Mouse (Mus musculus) limb, embryonic 14.5 days (tissue): Measurements from ENCODE around the gene Fam120a. TPM values are rescaled to one million over a fixed set of nuclear protein-coding genes. Genes with fewer than 3 reads are reported as not detected.
A peak's percentile ranks its signal among the peaks of the same experiment; 100 is the strongest.

ENCODE experiments used
- ATAC-seq: fragments of 200-750 bp; cut with Nextera tagmentation; 2 replicates; pipeline ENCODE4 v1.8.0; 2017; ENCODE audit warnings: low read depth, moderate number of reproducible peaks, moderate TSS enrichment; ENCODE audit not compliant: low FRiP score
- DNase-seq: peaks from one replicate; pipeline ENCODE4 v3.0.0-alpha.2; 2015; ENCODE audit warnings: low spot score
- H3K27ac ChIP-seq: fragments of 300-500 bp; sonication (generic); replicated peaks from 2 replicates; pipeline ENCODE4 v1.5.1; 2014; ENCODE audit warnings: low read depth, mild to moderate bottlenecking, low read length, moderate library complexity, mixed read lengths
- H3K27me3 ChIP-seq: fragments of 300-500 bp; sonication (generic); 2 replicates; pipeline ENCODE4 v1.6.1; 2014; ENCODE audit warnings: low read length, mixed read lengths; ENCODE audit not compliant: control insufficient read depth, insufficient read depth
- H3K36me3 ChIP-seq: fragments of 300-500 bp; sonication (generic); 2 replicates; pipeline ENCODE4 v1.6.1; 2014; ENCODE audit warnings: mild to moderate bottlenecking, low read length, moderate library complexity, mixed read lengths; ENCODE audit not compliant: control insufficient read depth, insufficient read depth
- H3K4me1 ChIP-seq: fragments of 300-500 bp; sonication (generic); 2 replicates; pipeline ENCODE4 v1.6.1; 2014; ENCODE audit warnings: antibody characterized with exemption, low read length, mixed read lengths; ENCODE audit not compliant: control insufficient read depth, insufficient read depth
- H3K4me2 ChIP-seq: fragments of 300-500 bp; sonication (generic); replicated peaks from 2 replicates; pipeline ENCODE4 v1.6.1; 2014; ENCODE audit warnings: low read depth, mild to moderate bottlenecking, low read length, moderate library complexity; ENCODE audit not compliant: severe bottlenecking
- H3K4me3 ChIP-seq: fragments of 300-500 bp; sonication (generic); replicated peaks from 2 replicates; pipeline ENCODE4 v1.5.1; 2014; ENCODE audit warnings: low read length
- H3K9ac ChIP-seq: fragments of 300-500 bp; sonication (generic); 2 replicates; pipeline ENCODE4 v1.6.1; 2014; ENCODE audit warnings: mild to moderate bottlenecking, low read depth, low read length, moderate library complexity; ENCODE audit not compliant: severe bottlenecking
- H3K9me3 ChIP-seq: fragments of 300-500 bp; sonication (generic); 2 replicates; pipeline ENCODE4 v1.6.1; 2016; ENCODE audit warnings: low read length; ENCODE audit not compliant: control insufficient read depth
- POLR2A ChIP-seq: fragments of 200-500 bp; IDR thresholded peaks from 2 replicates; pipeline ENCODE4 v1.8.0; 2012; ENCODE audit warnings: inconsistent platforms, mild to moderate bottlenecking, moderate library complexity, borderline replicate concordance; ENCODE audit not compliant: insufficient read depth, insufficient read length; ENCODE audit errors: extremely low read depth
- WGBS: fragments of 180-500 bp; shearing (Covaris S2); extraction: QIAGEN DNeasy Blood & Tissue Kit; methylation state at CpG from one replicate; pipeline ENCODE4 v1.1.7; 2014; 5-methylcytosine and 5-hydroxymethylcytosine counted together
- polyA plus RNA-seq, 2 experiments: library from polyadenylated mRNA; depleted of rRNA in 1 of 2; stranded (reverse) in 1 of 2; unstranded in 1 of 2; fragments of >200 nt; fragmentation: Nextera tagmentation in 1 of 2; extraction: Ambion mirVana in 1 of 2; gene quantifications; 2 replicates each; pipeline versions ENCODE4 v1.2.1 to v1.2.3; 2012 to 2014

The Fam120a gene
- polyA plus RNA-seq, 2 experiments = 37.6 to 104 TPM

- no peak for DNase-seq
- Histone ChIP-seq H3K9me3 (no peaks in the 10 kb centered on the region), H3K36me3 (peaks cover 79% of the 10 kb centered on the region)
These were observed 77.4 kb downstream of the Fam120a start for GRCm38 (mm10) chr13:48890260-48890960.

GRCm38 (mm10) chr13:48878534-48878933 is 89.3 kb downstream of the Fam120a start:
- H3K4me3 ChIP-seq = peak overlapping the region; percentile 45
- H3K4me1 ChIP-seq = peaks cover 5% of the 10 kb centered on the region
- peaks cover 38% of the 10 kb centered on the region for H3K36me3 ChIP-seq
- ATAC-seq (peak; percentile 99), DNase-seq (peak; percentile 99)
- H3K27me3 ChIP-seq = no peaks in the 10 kb centered on the region
- no peaks in the 10 kb centered on the region for H3K9me3 ChIP-seq
- H3K9ac ChIP-seq = peak overlapping the region; percentile 76
- peak overlapping the region; percentile 86 for H3K27ac ChIP-seq
- H3K4me2 ChIP-seq = peak overlapping the region; percentile 76
- TF ChIP-seq POLR2A = peak; percentile 97
- under 1% methylated on average over 34 of the region's 36 CpGs for WGBS

More at GRCm38 (mm10) chr13:48890260-48890960, 77.4 kb downstream of the Fam120a start:
- 92% methylated on average over 4 of the region's 4 CpGs for WGBS
- TF ChIP-seq POLR2A = no peak
- H3K27me3 ChIP-seq = no peaks in the 10 kb centered on the region
- no peak overlapping the region for H3K9ac ChIP-seq
- H3K4me2 ChIP-seq = no peak overlapping the region
- no peak overlapping the region for H3K4me3 ChIP-seq
- no peaks in the 10 kb centered on the region for H3K4me1 ChIP-seq
- no peak for ATAC-seq
- H3K27ac ChIP-seq = no peak overlapping the region

- no peak for TF ChIP-seq POLR2A
- Histone ChIP-seq H3K4me1 (peaks cover 5% of the 10 kb centered on the region), H3K9me3 (no peaks in the 10 kb centered on the region), H3K27ac (peak overlapping the region; percentile 86), H3K36me3 (peaks cover 32% of the 10 kb centered on the region), H3K4me2 (peak overlapping the region; percentile 76), H3K9ac (peak overlapping the region; percentile 76), H3K4me3 (peak overlapping the region; percentile 45), H3K27me3 (no peaks in the 10 kb centered on the region)
- ATAC-seq = no peak
- DNase-seq = no peak
These were observed 90.0 kb downstream of the Fam120a start for GRCm38 (mm10) chr13:48877805-48878204.

- no peak for TF ChIP-seq POLR2A
- Histone ChIP-seq H3K36me3 (peaks cover 8% of the 10 kb centered on the region; the same call in 1 of the 2 replicates), H3K9ac (no peak overlapping the region; the same call in 1 of the 2 replicates), H3K9me3 (no peaks in the 10 kb centered on the region), H3K27me3 (no peaks in the 10 kb centered on the region), H3K4me1 (peaks cover 19% of the 10 kb centered on the region), H3K4me3 (no peak overlapping the region), H3K27ac (no peak overlapping the region), H3K4me2 (no peak overlapping the region)
- DNase-seq (no peak), ATAC-seq (no peak)
- WGBS = 76% methylated on average over 5 of the region's 5 CpGs
These were observed 95.1 kb downstream of the Fam120a start for GRCm38 (mm10) chr13:48872726-48873125.

GRCm38 (mm10) chr13:48871887-48872606 is 95.8 kb downstream of the Fam120a start:
- Histone ChIP-seq H3K36me3 (peaks cover 8% of the 10 kb centered on the region; the same call in 1 of the 2 replicates), H3K4me1 (peaks cover 19% of the 10 kb centered on the region), H3K27ac (peak overlapping the region; percentile 91), H3K9me3 (no peaks in the 10 kb centered on the region), H3K27me3 (no peaks in the 10 kb centered on the region), H3K9ac (peak overlapping the region; percentile 99), H3K4me3 (peak overlapping the region; percentile 77), H3K4me2 (peak overlapping the region; percentile 80)
- no peak for TF ChIP-seq POLR2A
- DNase-seq = no peak
- WGBS = 62% methylated on average over 7 of the region's 7 CpGs
- no peak for ATAC-seq
